Mouse (Mus musculus) thymus, postnatal 36 days (tissue): ENCODE measurements around the gene Slc6a20b.

ENCODE experiments used
- DNase-seq, 2 experiments: peaks; one replicate each; pipeline ENCODE4 v3.0.0; 2022; ENCODE audit warnings: mixed read lengths in 2 of 2

Slc6a20b gene

GRCm38 (mm10) chr9:123589240-123589910, 43.0 kb downstream of the Slc6a20b start:
- no peak for DNase-seq

DNA sequence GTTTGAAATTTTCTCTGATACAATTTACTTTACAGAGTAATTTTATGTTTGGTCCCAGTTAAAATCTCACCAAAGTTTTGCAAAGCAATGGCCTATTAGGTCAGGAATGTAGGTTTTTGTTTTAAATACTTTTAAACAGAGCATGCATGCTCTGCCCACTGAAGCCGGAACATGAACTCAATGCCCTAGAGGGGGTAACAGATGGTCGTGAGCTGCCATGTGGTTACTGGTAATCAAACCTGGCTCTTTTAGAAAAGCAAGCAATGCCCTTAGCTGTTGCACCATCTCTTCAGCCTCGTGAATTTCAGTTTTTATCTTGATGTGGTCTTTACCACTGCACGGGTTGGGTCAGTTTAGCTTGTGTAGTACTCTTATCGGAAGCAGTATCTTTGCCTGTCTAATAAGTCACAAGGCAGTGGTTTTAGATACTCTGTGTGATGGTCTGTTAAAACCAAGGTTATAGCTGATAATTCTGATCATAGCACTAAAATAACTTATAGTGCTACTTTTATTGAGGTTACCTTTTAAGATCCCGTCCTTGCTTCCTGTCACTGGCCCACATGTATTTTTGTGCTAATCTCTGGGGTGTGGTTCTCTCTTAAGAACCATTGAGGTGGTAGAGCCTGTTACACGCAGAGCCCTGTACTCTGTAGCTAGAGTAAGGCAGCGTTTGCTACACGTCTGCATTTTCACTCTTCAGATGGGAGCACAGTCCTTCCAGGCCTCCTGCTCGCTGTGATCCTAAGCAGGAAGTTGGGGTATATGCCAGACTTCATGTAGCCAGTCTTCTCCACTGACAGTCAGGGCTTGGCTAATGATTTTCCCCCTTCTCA, 54.8 kb downstream of the Slc6a20b start:
- no peak for DNase-seq

DNA sequence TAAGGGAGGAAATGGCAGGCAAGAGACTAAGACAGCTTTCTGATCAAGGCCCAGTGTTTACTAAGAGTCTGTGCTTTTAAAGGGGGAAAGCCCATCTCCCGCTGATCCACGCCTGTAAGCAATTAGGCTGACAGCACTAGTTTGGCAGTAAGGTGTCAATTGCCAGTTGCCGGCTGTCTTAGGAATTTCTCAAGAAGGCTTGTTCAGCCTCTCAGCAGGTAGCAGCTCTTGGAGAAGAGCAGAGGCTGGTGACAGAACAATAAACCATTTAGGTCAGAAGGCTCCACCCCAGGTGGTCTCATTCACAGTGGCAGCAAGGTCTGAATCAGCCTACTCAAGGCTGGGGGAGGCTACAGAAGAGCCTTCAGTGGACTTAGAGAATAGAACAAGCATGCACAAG, 77.8 kb downstream of the Slc6a20b start:
- no peak for DNase-seq
